Mouse (Mus musculus) spleen, embryonic (tissue): ENCODE measurements around the gene Rnf44.

ENCODE experiments used
- CTCF ChIA-PET: fragments of 350-600 bp; sonication (Branson Sonifier 250); formaldehyde crosslinking; loops from one replicate; lab custom pipeline; 2022; lab: Charles Lee

The Rnf44 gene

DNA sequence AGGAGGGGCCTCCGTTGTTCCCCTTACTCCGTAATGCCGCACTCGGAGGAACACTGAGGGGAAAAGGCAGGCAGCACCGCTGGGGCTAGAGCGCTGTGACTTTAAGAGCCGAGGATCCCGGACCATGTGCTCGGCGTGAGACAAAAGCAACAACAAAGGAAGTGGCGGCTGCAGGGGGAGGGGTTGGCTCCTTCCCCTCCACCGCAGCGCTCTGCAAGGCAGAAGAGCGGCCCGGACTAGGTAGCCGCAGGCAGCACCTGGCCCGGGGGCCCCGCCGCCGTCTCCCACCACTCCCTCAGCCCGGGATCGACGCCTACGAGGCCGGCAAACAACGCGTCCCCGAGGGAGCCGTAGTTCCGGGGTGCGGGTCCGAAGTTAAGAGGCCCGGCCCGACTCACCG lies 6.6 kb downstream of the Rnf44 start:
- CTCF ChIA-PET, result no interaction called here

DNA sequence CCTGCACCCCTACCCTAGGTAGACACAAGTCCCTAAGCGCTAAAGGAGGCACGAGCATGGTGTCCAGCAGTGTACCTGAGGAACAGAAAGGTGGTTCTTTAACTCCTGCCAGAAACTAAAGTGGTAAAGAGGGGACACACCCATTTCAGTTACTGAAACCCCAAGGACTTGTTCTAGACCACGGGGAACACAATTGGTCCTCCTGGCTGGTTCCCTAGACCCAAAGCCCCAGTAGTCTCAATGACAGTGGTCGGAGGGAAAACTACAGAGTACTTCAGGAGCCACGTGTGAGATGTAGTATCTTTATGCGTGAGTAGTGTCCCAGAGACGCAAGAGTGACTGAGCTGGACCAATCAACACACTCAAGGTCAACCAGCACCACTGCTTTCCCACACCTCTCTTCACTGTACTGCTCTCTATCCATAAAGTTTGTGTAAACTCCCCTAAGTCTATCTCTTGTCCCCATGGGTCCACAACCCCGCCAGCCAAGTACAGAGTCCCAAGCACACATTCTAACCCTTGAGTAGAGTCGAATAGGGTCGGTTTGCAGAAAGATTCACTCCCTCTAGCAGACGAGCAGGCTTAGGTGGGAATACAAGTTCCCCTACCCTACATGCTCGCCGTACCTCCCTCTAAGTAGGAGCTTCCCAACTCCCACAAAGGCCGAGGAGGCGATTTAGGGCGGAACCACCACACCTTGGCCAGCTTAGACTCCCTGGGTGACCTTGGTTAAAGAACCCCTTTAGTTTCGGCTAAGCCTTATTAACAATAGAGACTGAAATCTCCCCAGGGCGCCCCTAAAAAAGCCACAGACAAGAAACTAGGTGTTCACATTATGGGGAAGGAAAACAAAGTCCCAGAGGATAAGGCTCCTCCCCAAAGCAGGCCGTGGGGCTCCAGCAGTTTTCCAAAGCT lies 7.3 kb downstream of the Rnf44 start:
- CTCF ChIA-PET, result interaction anchor here (0.6 kb wide), 1 partner anchor 18 kb away, joined by 4 read pairs; no protein-coding TSS in a partner anchor

DNA sequence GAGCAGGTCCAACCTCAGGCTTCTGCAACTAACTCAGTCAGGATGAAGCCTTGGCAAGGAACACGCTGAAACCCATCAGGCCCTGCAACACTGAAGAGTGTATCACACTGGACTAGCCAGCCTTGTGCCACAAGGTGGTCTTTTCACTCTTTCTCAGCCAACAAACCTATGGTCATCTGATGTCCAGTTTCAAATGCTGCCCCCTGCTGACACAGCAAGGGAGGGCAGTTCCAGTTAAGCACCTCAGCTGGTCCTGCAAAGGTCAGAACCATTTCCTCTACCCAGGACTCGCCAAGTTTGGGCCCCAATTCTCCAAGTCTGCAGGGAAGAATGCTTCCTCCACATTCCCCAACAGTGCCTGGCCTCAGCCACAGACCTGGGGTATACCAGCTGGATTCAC lies 8.5 kb downstream of the Rnf44 start:
- CTCF ChIA-PET, result interaction anchor here (1.1 kb wide), 1 partner anchor 54 kb away, joined by 7 read pairs; no protein-coding TSS in a partner anchor

DNA sequence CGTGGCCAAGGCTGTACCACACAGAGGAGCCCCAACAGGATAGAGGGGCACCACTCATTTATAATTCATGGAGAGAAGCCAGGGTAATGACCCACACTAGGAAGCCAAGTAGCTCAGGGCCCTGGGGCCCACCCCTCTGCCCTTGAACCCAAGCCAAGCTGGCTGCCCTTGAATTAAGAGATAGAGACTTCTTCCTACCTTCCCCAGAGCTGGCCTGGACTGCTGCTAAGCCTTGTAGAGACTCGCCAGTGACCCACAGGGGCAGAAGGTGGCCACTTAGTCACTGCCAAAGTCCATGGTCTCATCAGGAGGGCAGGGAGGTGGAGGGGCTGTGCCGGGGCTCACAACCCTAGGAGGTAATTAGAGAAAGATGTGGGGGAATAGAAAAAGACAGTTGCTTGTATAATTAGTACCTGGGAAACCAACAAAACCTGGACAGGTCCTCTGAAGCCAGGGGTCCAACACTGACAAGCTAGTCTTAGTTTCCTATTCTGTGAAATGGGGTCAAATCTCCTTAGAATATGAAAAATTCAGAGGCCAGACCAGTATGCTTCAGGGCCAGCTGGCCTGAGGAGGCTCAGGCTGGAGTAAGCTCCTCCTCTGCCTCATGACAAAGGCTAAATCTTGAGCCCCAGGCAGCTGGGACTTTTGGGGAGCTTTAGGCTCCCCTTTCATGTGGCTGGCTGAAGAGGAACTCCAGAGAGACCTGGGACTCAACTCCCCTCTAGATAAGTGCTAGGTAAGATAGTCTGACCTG lies 9.4 kb downstream of the Rnf44 start:
- CTCF ChIA-PET, result interaction anchor here (0.6 to 1.1 kb wide), 2 partner anchors 16 to 53 kb away, joined by 7 to 8 read pairs; no protein-coding TSS in a partner anchor

DNA sequence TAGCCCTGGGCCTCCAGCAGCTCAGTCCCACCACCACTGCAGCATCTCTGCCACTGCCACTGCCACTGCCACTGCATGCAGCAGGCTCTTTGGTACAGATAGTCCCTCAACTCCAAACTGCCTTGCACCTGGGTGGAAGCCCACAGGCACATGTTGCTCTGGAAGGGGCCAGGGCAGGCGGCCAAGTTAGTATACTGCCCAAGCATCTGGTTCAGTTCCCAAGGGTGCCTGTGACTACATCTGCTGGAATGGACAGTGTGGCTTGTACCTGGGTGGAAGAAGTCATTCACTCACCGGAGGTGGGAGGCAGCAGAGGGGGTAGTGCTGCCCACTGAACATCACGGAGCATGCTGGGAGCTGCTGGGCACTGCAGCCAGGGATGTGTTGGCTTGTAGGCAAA lies 10.4 kb downstream of the Rnf44 start:
- CTCF ChIA-PET, result no interaction called here

DNA sequence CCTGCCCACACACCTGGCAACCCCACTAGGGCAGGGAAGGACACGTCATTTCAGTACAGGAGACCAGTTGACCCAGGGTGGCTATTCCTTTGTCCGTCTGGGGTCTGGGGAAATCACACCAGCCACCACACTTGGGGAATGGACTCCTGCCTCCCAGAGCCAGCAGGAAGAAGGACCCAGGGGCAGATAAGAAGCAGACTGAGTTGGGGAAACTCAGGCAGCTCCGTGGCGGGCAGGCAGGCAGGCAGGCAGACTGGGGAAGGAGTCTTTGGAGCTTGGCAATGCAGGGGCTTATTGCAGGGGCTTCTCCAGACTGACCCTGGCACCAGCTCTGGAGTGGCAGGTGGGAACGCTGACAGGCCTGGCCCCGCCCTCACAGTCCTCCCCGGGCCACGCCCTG lies 12.4 kb downstream of the Rnf44 start:
- CTCF ChIA-PET, result interaction anchor here (0.6 kb wide), 1 partner anchor 114 kb away, joined by 4 read pairs; no protein-coding TSS in a partner anchor

DNA sequence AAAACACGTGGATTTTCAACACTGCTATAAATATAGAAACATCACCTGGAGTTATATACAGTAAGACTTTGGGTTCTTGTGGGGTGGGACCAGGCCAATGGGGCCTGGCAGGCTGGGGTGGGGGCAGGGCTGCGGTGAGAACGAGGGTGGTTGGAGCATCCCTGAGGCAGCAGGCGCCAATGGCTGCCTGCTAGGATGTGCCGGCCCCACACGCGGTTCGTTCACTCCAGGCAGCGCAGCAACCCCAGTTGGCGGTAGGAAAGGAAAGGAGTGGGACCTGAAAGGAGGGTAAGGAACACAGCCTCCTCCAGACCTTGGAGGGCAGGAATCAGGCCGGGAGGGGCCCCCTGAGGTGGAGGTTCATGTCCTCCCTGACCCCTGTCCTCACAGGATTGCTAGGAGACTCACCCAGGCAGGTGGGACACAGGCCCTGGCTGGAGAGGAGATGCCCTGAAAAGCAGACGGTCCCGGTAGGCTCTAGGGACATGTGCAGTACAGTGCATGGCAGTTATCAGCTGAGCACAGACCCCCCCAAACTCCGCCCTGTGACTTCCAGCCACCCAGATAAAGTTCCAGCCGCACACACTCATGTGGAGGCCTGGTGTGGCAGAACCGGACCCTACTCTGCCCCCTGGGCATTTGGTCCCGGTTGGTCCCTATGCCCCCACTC lies 13.4 kb downstream of the Rnf44 start:
- CTCF ChIA-PET, result no interaction called here

DNA sequence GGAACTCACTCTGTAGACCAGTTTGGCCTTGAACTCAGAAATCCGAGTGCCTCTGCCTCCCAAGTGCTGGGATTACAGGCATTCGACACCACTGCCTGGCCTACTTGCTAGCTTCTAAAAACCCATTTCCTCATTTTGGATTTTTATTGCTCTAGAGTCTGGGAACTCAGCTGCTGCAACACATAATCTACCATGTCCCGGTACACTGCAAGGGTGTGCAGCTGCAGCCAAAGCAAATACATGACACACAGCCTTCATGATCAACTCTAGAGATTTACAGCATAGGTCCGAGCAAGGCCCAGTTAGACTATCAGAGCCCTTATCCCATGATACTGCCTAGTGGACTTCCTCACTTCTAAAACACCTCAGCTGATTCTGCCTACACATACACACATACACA lies 15.4 kb downstream of the Rnf44 start:
- CTCF ChIA-PET, result no interaction called here

DNA sequence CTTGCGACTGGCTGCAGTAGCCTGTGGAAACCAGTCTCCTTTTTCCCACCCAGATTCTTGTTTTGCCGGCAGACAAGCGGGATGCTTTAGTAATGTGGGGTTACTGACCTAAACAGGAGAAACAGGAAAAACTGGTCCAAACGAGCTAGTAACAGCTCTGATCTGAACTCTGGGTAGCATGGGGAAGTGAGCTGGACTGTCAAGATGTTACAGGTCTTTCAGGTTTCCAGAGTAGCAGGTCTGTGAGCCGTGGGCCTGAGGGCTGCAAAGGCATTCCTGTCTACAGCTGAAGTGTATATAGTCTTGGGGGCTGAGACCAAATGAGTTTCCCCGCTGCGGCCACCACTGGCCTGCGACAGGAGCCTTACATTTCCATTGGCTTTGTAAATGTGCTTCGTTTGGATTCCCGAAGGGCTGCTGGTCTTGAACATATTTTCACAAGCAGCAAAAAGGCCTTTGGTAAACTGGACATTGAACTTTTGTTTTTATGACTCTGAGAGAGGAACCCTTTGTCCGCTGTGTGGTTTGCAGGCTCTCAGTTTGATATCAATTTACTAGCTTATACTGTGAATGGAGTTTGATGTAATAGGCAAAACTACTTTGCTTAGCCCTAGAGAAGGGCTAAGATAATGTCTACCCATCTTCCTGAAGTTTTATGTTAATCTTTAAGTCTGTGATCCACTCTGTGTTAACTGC lies 17.7 kb downstream of the Rnf44 start:
- CTCF ChIA-PET, result no interaction called here

DNA sequence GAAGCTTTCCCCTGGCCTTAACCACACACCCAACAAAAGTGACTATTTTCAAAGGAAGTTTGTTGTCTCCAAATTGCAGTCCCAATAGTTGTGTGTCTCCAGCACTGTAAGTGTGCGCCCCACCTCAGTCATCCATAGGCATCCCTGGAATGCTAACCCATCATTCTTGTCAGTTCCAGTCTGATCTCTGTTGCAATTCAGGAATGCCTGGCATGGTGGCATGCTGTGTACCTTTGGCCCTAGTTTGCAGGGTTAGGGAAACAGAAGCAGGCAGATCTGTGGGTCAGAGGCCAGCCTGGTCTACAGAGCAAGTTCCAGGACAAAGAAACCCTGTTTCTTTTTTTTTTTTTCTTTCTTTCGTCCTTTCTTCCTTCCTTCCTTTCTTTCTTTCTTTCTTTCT lies 23.2 kb downstream of the Rnf44 start:
- CTCF ChIA-PET, result no interaction called here

DNA sequence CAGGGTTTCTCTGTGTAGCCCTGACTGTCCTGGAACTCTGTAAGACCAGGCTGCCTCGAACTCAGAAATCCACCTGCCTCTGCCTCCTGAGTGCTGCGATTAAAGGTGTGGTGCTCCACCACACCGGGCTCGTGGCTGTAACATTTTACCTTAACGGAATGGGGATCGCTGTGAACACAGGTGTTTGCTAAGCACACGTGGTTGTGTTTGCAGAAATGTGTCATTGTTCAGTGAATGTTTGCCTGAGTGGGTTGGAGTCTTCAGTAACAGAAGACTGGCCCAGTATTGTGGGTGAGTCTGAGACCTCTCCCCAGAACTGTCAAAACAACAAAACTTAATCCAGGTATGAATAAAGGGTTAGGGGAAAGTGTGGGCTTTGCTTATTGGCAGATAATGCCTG lies 28.6 kb downstream of the Rnf44 start:
- CTCF ChIA-PET, result interaction anchor here (0.7 kb wide), 1 partner anchor 50 kb away, joined by 3 read pairs; no protein-coding TSS in a partner anchor

DNA sequence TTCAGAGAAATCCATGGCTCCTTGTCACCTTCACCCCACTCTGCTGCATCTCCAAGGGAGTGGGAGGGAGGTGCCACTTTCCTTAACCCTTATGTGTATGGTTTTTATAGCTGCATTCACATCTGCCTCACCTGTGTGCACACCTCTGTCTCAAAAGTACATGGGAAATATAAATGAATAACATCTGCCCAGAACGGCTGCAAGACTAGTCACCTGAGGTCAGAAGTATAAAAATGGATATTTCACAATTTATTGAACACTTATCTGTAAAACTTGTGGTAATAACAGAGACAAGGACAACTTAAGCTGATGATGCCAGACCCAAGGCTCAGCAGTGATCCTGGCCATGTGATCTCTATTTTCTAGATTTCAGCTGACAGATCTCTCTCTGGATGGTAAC lies 29.2 kb downstream of the Rnf44 start:
- CTCF ChIA-PET, result no interaction called here

DNA sequence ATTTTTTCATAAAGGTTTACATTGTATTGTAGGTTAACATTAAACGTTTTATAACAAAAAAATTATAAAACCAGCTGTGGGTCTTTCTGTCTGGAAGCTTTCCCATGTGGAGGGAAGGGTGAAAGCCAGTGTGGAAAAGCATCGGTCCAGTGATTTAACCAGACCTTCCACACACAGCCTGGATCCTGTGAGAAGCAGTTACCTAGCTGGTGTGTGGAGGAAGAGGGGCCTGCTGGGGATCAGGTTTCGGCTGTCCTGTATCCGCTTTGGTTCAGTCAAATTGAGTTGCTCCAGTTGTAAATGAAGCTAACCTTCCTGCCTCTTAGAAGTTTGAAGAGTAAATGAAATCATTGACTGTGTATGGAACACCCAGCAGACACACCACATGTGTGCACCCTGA lies 29.7 kb downstream of the Rnf44 start:
- CTCF ChIA-PET, result no interaction called here

DNA sequence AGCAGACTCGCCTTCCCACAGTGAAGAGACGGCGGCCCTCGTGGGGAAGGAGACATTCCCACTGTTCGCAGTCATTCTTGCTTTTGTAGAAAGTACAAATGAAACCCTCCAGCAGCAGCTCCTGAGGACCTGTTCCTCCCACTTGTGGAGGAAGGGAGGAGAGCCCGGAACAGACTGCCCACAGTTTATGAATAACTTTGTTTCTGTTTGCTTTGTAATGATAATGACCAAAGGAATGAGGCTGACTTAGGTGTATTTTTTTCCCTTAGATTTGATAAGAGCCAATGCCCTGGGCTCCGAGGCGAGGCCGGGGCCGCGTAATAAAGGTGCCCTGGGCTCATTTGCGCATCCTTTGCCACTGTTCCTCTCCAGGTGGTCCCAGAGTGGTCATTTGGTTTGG lies 32.3 kb downstream of the Rnf44 start:
- CTCF ChIA-PET, result no interaction called here

DNA sequence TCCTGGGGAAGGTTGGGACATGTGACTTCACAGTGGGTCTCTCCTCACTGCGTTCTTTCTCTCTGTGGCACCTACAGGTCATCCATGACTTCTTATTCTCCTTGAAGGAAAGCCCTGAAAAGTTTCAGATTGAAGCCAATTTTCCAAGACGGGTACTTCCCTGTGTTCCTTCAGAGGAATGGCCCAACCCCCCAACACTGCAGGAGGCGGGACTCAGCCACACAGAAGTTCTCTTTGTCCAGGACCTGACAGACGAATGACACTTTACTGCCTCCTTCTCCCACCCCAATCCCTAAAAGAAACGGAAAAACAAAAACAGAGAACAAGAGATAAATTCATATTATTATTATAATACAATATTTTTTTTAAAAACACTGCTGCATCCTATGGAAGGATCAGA lies 32.8 kb downstream of the Rnf44 start:
- CTCF ChIA-PET, result no interaction called here

DNA sequence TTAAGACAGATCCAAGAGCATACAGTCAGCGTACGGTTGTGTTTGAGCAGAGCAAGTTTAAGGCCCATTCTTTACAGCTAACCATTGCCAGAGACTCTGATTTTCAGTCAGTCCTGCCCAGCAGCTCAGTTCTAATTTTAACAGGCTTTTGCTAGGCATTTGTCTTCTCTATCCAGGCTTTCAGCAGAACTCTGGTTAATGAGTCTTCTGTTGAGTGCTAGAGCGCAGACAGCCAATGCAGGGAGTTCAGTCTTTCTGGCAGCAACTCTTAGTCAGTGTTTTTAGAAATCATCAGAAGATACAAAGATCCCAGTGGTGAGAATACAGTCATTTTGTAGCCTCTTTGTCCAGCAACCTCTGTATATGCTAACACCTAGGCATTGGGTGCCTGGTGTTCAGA lies 43.2 kb downstream of the Rnf44 start:
- CTCF ChIA-PET, result no interaction called here

DNA sequence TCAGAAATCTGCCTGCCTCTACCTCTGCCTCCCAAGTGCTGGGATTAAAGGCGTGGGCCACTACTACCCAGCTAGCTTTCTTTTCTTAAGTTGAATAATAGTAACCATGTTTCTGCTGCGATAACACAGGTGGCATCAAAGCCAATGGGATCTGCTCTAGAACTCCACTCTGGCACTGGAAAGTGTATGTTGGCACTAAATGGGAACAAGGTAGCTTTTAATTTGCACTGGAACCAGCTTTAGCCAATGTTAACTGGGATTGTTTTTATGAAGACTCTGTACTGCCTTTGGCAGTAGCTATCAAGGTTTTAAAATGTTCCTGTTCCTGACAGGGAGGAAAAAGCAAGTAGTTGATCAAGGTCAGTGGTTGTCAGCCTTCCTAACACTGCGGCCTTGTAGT lies 58.7 kb downstream of the Rnf44 start:
- CTCF ChIA-PET, result no interaction called here

DNA sequence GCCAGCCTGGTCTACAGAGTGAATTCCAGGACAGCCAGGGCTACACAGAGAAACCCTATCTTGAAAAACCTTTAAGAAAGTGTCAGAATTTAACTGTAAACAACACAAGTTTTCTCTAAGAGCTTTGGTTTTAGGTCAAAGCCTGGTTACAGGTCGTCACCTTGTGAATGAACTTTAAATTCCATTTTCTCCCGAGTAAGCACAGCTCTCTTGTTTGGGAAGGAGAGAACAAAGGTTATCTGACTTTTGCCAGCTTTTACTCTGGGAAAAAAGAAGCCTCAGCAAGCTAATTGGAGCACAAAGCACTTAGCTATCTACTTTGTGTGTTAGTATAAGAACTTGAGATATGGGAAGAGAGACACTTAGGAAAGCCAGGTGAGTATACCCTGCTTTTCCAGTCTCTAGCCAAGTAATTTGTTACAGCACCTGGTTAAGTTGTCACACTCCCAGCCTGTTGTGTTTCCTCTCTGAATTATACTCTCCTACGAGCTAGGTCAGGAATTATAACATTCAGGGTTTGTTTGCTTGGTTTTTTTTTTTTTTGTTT lies 60.9 kb downstream of the Rnf44 start:
- CTCF ChIA-PET, result interaction anchor here (0.9 kb wide), 1 partner anchor 11 kb away, joined by 3 read pairs; the partner anchor contains the start of gene Faf2
